Mouse (Mus musculus) left cerebral cortex, postnatal 36 days (tissue): ENCODE results near the gene Dusp3. TPM values are rescaled to one million over a fixed set of nuclear protein-coding genes. Genes with fewer than 3 reads are reported as not detected.

Experiments
- DNase-seq, 2 experiments: peaks; one replicate each; pipeline ENCODE4 v3.0.0; 2021 to 2022; ENCODE audit warnings: low spot score in 2 of 2, mixed read lengths in 1 of 2
- intact Hi-C: fragments of 180-260 bp; cut with DNase I; formaldehyde crosslinking; loops from one replicate; pipeline ENCODE4 v1.15.1; 2025
- total RNA-seq, 2 experiments: library from RNA; stranded (reverse); gene quantifications; 2 replicates each; pipeline ENCODE4 v1.2.3; 2021

Dusp3 gene
- total RNA-seq, 2 experiments from 2014 or later: 201 to 252 TPM

- DNase-seq: peak in 1 of 2 experiments; percentile 35
- intact Hi-C loops: no loop called here
These were observed 3.8 kb downstream of the Dusp3 start for GRCm38 (mm10) chr11:101982981-101983411.

GRCm38 (mm10) chr11:101981850-101982249 lies 5.0 kb downstream of the Dusp3 start:
- peak in 1 of 2 experiments; percentile 58 for DNase-seq

GRCm38 (mm10) chr11:101980603-101981157 lies 6.1 kb downstream of the Dusp3 start:
- DNase-seq: no peak
- intact Hi-C loops: no loop called here

More at GRCm38 (mm10) chr11:101981850-101982249, 5.0 kb downstream of the Dusp3 start:
- intact Hi-C loops: no loop called here

GRCm38 (mm10) chr11:101979140-101979539 lies 7.7 kb downstream of the Dusp3 start:
- no peak for DNase-seq
- intact Hi-C loops: no loop called here

- no peak for DNase-seq
- intact Hi-C loops: no loop called here
These were observed 9.9 kb downstream of the Dusp3 start for GRCm38 (mm10) chr11:101976949-101977348.

- intact Hi-C loops: no loop called here
These were observed 11.9 kb downstream of the Dusp3 start for GRCm38 (mm10) chr11:101974923-101975322.

GRCm38 (mm10) chr11:101974181-101974580 lies 12.6 kb downstream of the Dusp3 start:
- intact Hi-C loops: no loop called here
- no peak for DNase-seq

More at GRCm38 (mm10) chr11:101974923-101975322, 11.9 kb downstream of the Dusp3 start:
- no peak for DNase-seq

GRCm38 (mm10) chr11:101973496-101973895 lies 13.3 kb downstream of the Dusp3 start:
- no peak for DNase-seq
- intact Hi-C loops: no loop called here

- DNase-seq: no peak
- intact Hi-C loops: no loop called here
These were observed 14.2 kb downstream of the Dusp3 start for GRCm38 (mm10) chr11:101972651-101973050.

GRCm38 (mm10) chr11:101972097-101972496 lies 14.7 kb downstream of the Dusp3 start:
- no peak for DNase-seq
- intact Hi-C loops: no loop called here

GRCm38 (mm10) chr11:101971410-101971809 lies 15.4 kb downstream of the Dusp3 start:
- DNase-seq: no peak
- intact Hi-C loops: no loop called here

GRCm38 (mm10) chr11:101969835-101970234 lies 17.0 kb downstream of the Dusp3 start:
- DNase-seq: no peak
- intact Hi-C loops: loop anchor here (1.0 to 5.0 kb wide), 2 partner anchors 51 to 158 kb away; no protein-coding TSS in a partner anchor

GRCm38 (mm10) chr11:101968791-101969190 lies 18.0 kb downstream of the Dusp3 start:
- DNase-seq: peak; percentile 75 to 80
- intact Hi-C loops: loop anchor here (1.0 to 5.0 kb wide), 2 partner anchors 49 to 156 kb away; no protein-coding TSS in a partner anchor

- no peak for DNase-seq
- intact Hi-C loops: loop anchor here (5.0 kb wide), 1 partner anchor 156 kb away; no protein-coding TSS in a partner anchor
These were observed 18.5 kb downstream of the Dusp3 start for GRCm38 (mm10) chr11:101968311-101968710.

- DNase-seq: no peak
- intact Hi-C loops: loop anchor here (5.0 kb wide), 1 partner anchor 155 kb away; no protein-coding TSS in a partner anchor
These were observed 19.7 kb downstream of the Dusp3 start, which contains the start of gene Sost for GRCm38 (mm10) chr11:101966965-101967614. TSS of gene Sost (minus strand) at chr11:101967015.

GRCm38 (mm10) chr11:101965553-101965952 lies 21.3 kb downstream of the Dusp3 start:
- DNase-seq: no peak
- intact Hi-C loops: loop anchor here (5.0 kb wide), 1 partner anchor 153 kb away; no protein-coding TSS in a partner anchor

GRCm38 (mm10) chr11:101964647-101965046 lies 22.2 kb downstream of the Dusp3 start:
- intact Hi-C loops: loop anchor here (5.0 kb wide), 1 partner anchor 152 kb away; no protein-coding TSS in a partner anchor
- DNase-seq: no peak

GRCm38 (mm10) chr11:101963473-101964291 lies 23.1 kb downstream of the Dusp3 start:
- DNase-seq: no peak
- intact Hi-C loops: no loop called here

GRCm38 (mm10) chr11:101963043-101963442 lies 23.8 kb downstream of the Dusp3 start:
- no peak for DNase-seq
- intact Hi-C loops: no loop called here

GRCm38 (mm10) chr11:101957476-101957875 lies 29.3 kb downstream of the Dusp3 start:
- no peak for DNase-seq
- intact Hi-C loops: no loop called here
